In the genomic region with DNA sequence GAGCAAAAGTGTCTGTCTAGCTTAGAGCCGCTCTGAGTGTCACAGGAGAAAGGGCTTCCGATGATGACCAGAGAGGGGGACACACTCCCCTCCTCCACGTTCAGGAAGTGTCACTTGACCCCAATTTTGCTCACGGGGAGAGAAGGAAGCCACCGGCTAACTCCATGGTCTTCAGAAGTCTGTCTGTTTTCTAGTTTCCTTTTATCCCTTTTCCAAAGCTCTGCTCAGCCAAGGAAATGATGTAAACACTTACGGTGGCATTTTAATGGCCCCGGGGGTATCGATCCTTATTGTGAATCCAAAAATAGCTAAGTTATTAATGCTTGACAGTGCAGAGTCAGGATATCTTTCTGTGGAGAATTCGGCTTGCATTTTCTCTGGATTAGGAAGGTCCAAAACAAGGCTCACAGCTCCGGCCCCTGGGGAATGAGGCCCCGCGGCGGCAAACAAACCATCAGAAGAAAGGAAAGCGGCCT, we compare ENCODE assay signal across 8 mouse cellular contexts. TPM values are rescaled to one million over a fixed set of nuclear protein-coding genes. Genes with fewer than 3 reads are reported as not detected.
DNase-seq lines count a peak whose midpoint lies in the region; ATAC-seq and TF ChIP-seq lines count a peak whose summit lies in the region.

No protein-coding gene starts in this region.

- DNase-seq in heart, adult 8-10 months (ENCODE audit: low spot score): peak; percentile 39
- no peak for DNase-seq in heart, adult 11 months
- DNase-seq in ES-E14 (ENCODE audit: low read depth, low spot score): no peak
- DNase-seq in lung, postnatal 36 days: peak; percentile 20
- no peak for DNase-seq in cerebellum, adult 8-10 months
- no peak for DNase-seq in adrenal gland, adult 8-10 months
- no peak for DNase-seq in cerebellum, adult 18-20 months

- no peaks in the 10 kb centered on the region for H3K36me3 ChIP-seq in ES-E14 (ENCODE audit: control insufficient read depth, insufficient read depth, low read length, poor library complexity, severe bottlenecking)
- no peaks in the 10 kb centered on the region for H3K36me3 ChIP-seq in hindbrain, embryonic 12.5 days

- peak overlapping the region; percentile 58; the same call in 1 of the 2 replicates for H3K9ac ChIP-seq in ES-E14 (ENCODE audit: insufficient read depth, low read depth, low read length, poor library complexity, severe bottlenecking)
- no peak overlapping the region for H3K9ac ChIP-seq in hindbrain, embryonic 12.5 days

- H3K27me3 ChIP-seq in hindbrain, embryonic 12.5 days: peaks cover 67% of the 10 kb centered on the region

- no peaks in the 10 kb centered on the region for H3K9me3 ChIP-seq in ES-E14 (ENCODE audit: control insufficient read depth, insufficient read depth, low read depth, low read length)
- no peaks in the 10 kb centered on the region for H3K9me3 ChIP-seq in hindbrain, embryonic 12.5 days (replicated peaks)

- in situ Hi-C loops in ES-E14 (cut with MboI; ENCODE audit: low sequenced_read_pairs in 2 of 2, unreplicated experiment in 2 of 2): no loop called here

- H3K4me3 ChIP-seq in ES-E14 (ENCODE audit: insufficient read depth in 1 of 2, low read depth in 1 of 2, low read length in 2 of 2, poor library complexity in 1 of 2, severe bottlenecking in 1 of 2): no peak overlapping the region
- H3K4me3 ChIP-seq in hindbrain, embryonic 12.5 days: no peak overlapping the region

- peak overlapping the region; percentile 73; the same call in 1 of the 2 replicates for H3K27ac ChIP-seq in ES-E14 (ENCODE audit: insufficient read depth, low read depth, low read length, poor library complexity, severe bottlenecking)
- no peak overlapping the region; the same call in 1 of the 2 replicates for H3K27ac ChIP-seq in hindbrain, embryonic 12.5 days

- no peak for ATAC-seq in hindbrain, embryonic 12.5 days (ENCODE audit: low FRiP score)

- WGBS in hindbrain, embryonic 12.5 days: 10% methylated on average over 14 of the region's 14 CpGs

- peaks cover 21 to 63% of the 10 kb centered on the region in 2 experiments for H3K4me1 ChIP-seq in ES-E14 (ENCODE audit: control insufficient read depth in 2 of 2, insufficient read depth in 2 of 2, low read length in 2 of 2, poor library complexity in 1 of 2)
- peaks cover 53% of the 10 kb centered on the region for H3K4me1 ChIP-seq in hindbrain, embryonic 12.5 days

- peak overlapping the region; percentile 38 for H3K4me2 ChIP-seq in hindbrain, embryonic 12.5 days (replicated peaks)

TF ChIP-seq in ES-E14, 5 proteins besides CTCF, POLR2A, EP300 and RAD21:
- TF ChIP-seq ZC3H11A (IDR thresholded peaks at IDR 0.05; ENCODE audit: borderline replicate concordance, low read depth, low read length) (no peak), MAFK (IDR thresholded peaks at IDR 0.05; ENCODE audit: insufficient read depth, low read depth, low read length) (no peak), ZNF384 (IDR thresholded peaks at IDR 0.05; ENCODE audit: low read depth, low read length) (no peak), HCFC1 (IDR thresholded peaks at IDR 0.05; ENCODE audit: borderline replicate concordance, insufficient read depth, low read length) (no peak)

RNA-seq across cellular contexts. Expression of a gene that starts 54.3 kb away (rescaled TPM):
- 10 to 100 TPM; 27.0 to 32.1 (median 29.7) TPM for total RNA-seq in heart, adult 8-10 months (2022)
- 21.5 and 32.4 TPM in 2 replicates for total RNA-seq in ES-E14 (2012; rRNA removed)
- 26.3 and 28.3 TPM in 2 replicates for polyA plus RNA-seq in hindbrain, embryonic 12.5 days (2016; fragmentation: Nextera tagmentation; extraction: Ambion mirVana)
- 10 to 100 TPM; 22.3 to 41.0 (median 31.9) TPM for total RNA-seq in adrenal gland, adult 8-10 months (2022)

Comparison
In these comparisons a context has a peak if more than half of its experiments do, and no peak if none do; other contexts are left out.
1. DNase-seq: peak in heart, adult 8-10 months (single experiment) and lung, postnatal 36 days (single experiment); none in heart, adult 11 months (single experiment), ES-E14 (single experiment), cerebellum, adult 8-10 months (single experiment), adrenal gland, adult 8-10 months (single experiment) and cerebellum, adult 18-20 months (0 of 2).